Mouse (Mus musculus): ENCODE data around the gene Pxylp1.

DNA sequence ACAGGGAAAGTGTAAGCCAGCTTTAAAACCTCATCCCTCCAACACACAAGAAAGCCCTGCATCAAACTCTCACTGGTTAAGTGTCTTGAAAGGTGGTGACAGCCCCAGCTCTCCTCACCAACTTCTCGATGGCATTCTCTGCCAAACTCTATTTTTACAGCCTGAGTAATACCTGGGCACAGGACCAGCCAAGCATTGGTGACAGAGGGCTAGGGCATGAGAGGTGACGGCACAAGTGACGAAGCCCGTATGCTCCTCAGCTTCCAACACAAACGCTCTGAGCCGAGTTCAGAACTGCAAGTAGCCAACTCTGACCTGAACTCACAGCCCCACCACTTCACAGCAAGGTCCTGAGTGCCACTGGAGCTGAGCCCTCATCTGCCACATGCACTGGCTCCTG lies 13.4 kb downstream of the Pxylp1 start:
- TF ChIP-seq ZKSCAN1 (IDR thresholded peaks at IDR 0.05; ENCODE audit: borderline replicate concordance, low read depth, low read length), result no peak
- no peak for TF ChIP-seq CTCF (conservative IDR thresholded peaks at IDR 0.05 in 1 of 2, IDR thresholded peaks at IDR 0.05 in 1 of 2; ENCODE audit: low read depth in 2 of 2, low read length in 2 of 2)
- TF ChIP-seq BHLHE40 (IDR thresholded peaks at IDR 0.05; ENCODE audit: low read depth, low read length), result no peak
